Mouse (Mus musculus): ENCODE data around the gene Myo1h.

Gene Myo1h

DNA sequence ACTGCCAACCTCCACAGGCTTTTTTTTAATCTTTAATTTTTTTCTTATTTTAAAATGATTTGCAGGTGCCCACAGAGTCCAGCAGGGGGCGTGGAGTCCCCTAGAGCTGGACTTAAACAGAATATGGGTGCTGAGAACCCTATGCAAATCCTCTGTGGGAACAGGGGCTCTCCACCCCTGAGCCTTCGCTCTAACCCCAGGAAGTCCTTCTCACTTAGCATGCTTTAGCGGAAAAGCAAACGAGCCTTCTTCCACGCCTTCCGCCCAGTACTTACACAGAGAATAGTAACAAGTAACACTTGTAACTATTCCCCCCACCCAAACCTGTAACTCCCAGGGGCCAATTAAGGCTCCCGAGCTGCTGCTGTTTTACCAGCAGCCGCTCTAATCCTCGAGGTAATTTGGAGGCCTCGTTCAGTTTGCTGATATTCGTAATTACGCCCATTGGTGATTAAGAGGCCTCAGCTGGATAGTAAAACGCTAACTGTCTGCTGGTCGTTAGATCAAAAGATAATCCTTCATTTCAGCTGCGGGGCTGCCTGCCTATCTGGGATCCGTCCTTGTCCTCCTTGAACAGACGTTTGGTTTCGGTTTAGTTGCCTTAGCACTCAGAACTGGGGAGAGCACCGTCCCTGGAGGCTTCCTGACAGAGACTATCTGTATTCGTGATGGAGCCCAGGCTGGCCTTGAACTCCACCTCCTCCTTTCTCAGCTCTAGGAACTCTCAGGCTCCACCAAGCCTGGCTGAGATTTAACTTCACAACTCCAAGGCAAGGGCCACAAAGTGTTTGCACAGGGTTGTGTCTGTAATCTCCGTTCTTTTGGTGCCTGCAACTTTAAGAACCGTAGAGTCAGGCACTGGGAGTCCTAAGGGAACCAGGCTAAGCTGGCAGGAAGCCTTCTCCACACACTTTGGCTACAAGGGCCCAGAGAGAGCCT, 8.0 kb downstream of the Myo1h start:
- no peak for DNase-seq (ENCODE audit: low spot score)

DNA sequence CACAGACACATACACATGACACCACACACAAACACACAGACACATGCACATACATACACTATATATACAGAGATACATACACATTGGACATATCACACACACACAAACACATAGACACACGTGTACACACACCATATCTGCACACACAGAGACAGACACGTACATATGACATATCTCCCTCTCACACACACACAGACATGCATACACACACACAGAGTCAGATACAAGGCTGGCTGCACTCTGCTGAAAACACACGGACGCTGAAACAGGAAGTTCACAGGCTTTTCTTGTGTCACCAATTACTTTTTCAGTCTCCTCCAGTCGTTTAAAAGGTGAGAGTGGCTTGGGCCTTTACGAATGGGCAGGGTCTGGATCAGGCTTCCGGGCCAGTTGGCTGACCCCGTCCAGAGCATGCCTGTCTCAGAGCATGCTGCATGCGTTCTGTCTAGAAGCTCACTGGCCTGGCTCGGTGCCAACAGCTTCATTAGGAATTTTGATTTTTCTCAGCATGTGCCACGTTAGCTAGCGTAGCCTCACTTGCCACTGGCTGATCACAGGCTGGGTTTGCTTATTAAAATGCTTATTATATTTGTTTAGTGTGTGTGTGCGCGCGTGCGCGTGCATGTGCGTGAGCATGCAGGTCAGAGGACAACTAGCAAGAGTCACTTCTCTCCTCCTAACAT, 9.4 kb downstream of the Myo1h start:
- peak; percentile 74 for DNase-seq (ENCODE audit: low spot score)

DNA sequence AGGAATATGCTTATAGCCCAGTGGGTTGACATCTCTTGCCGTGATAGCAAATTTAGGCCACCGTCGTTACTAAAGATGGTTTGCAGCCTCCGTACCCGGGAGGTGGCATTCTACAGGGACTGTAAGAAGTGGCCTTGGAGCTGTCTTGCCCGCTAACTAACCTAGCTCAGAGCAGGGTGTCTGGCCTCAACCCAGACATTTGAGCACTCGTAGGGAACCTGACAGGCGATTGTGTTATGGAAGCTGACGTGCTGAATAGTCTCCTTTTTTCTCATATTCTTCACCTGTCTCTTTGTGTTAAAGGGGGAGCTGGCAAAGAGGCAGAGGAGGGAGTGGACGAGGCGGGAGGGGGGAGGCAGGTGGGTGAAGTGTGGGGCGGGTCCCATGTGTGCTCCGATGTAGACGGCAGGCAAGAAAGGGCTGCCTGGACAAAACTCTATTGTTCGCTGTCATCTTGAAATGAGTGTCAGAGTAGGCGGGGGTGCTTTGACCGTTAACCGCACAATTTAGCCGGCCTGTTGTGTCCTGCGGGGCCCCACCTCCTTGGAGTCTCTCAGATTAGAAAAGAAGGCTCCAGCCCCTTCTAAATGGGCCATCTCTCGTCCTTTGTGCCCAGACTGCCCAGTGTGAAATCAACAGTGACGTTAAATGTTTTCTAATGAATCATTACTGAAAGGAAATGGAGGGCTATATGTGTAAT, 10.3 kb downstream of the Myo1h start:
- DNase-seq (ENCODE audit: low spot score) = no peak

DNA sequence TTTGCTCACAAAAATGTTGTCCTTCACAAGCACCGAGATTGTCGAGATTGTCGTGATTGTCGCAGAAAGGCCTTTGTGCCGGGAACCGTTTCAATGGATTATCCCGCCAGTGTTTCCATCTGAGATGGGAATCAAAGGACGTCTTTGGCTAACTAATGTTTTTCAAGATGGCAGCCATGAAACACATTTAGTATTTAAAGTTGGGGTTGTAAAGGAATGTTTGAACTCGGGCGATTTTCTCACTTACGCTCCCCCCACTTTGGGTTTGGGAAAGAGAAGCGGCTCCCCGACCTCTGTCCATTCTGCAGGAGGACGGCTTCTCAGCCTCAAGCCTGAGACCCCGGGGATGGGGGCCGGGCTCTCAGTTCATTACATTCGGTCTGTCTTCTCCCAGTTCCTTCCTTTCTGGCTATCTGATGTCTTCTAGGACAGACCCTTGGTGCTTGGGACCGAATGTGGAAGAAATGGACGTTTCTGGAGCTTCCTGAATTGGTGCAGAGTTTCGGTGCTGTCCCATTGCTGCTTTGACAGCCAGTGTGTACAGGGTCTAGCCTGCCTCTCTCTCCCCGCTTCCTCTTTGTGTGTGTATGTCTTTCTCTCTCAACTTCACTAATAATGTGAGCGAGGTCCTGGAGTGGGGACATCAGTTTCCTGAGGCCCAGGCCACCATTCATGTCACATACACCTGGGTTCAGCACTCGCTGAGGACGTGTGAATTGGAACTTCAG, 11.1 kb downstream of the Myo1h start:
- no peak for DNase-seq (ENCODE audit: low spot score)

DNA sequence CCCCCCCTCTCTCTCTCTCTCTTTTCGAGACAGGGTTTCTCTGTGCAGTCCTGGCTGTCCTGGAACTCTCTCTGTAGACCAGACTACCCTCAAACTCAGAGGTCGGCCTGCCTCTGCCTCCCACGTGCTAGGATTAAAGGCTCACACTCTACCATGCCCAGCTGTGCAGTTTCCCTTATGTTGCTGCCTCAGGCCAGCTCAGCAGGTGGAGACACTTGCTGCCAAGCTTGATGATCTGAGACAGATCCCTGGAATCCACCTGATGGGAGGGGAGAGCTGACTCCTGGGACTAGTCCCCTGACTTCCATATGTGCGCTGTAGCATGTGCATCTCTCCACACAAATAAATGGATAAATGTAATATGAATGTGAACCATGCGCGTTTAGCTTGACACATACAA, 14.2 kb downstream of the Myo1h start:
- DNase-seq (ENCODE audit: low spot score) = no peak

DNA sequence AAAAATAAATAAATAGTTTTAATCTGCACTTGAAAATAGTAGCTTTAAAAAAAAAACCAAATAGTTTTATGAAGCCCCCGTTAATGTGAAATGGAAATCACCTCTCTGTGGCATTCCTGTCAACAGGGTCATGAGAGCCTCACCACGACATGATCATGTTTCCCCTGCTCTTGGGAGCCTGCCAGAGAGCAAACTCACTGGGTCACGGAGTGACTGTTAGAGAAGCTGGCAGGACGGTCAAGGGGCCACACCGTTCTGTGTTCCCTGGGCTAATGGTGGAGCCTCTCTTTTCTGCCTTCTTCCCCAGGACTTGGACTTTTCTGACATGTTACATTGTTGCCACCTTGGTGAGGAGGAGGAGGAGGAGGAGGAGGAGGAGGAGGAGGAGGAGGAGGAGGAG, 17.5 kb downstream of the Myo1h start:
- DNase-seq (ENCODE audit: low spot score) = no peak

DNA sequence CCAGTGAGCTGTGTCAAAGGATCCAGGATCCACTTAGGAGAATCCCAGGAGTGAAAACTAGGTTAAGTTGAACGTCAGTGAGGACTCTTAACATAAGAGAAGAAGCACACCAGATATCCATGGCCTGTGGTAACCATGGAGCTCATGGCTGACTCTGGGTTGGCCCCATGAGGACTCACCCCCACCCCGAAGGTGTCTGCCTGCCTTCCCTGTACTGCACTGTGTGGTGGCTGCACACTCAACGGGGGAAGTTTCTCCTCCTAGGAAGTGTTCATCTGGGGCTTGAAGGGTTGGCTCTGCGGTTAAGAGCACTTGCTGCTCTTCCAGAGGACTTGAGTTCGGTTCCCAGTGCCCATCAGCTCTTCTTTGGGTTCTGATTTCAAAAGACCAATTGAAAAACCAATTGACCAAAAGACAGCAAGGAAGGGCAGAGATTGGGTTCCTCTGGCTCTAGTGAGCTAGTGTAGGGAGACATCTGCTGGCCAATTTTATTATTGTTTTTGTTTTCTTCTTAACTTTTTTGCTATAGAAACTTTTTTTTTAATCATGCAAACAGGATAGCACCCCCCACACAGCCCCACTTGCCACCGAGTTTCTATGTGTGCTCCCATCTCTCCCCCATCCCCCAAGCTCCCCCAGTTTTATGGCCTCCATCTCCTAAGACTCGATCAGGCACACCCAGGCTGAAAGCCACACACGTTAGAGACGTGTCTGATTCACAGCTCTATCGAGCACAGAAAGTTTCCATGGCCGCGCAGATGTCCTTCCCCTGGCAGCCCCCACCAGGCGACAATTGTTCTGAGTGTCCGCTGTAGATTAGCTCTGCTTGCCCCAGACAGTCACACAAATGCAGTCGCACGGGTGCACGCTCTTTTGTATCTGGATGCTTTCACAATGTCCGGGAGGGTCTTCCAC, 20.1 kb downstream of the Myo1h start:
- DNase-seq (ENCODE audit: low spot score) = no peak

DNA sequence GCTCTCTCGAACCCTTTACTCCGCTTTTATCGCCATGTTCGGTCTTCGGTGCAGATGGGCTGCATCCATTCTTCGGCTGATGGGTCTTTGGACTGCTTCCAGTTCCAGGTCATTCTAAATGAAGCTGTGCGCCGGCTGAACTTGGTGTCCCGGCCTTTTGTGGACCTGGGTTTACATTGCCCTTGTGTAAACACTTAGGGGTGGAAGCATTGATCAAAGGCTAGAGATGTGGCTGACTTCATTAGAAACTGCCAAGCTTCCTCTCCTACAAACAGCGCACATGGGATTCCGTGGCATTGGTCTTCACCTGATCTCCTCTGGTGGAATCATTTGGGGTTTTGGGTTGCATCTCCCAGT, 20.7 kb downstream of the Myo1h start:
- no peak for DNase-seq (ENCODE audit: low spot score)

DNA sequence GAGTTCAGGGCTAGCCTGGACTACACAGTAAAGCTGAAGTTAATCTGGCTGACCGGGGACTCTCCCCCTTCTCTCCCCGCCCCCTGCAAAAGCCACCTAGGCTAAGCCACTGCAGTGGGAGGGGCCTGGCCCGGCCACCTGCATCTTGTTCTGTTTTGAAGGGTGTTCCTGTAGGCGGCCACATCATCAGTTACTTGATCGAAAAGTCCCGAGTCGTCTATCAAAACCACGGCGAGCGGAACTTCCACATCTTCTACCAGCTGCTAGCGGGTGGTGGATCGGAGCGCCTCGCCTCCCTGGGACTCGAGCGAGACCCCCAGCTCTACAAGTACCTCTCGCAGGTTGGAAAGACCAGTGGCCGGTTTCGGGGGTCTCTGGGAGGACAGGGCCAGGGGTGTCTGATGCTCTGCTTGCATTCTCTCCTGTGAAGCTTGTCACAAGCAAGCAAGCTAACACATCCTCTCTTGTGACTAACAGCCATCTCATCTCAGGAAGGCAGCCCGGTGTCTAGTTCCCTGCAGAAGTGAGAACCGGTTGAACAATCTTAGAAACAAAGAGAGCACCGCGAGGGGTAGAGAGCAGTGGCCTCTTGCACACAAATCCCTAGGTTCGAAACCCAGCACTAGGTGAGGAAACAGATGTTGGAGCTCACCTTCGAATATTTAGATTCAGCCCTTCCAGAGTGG, 34.3 kb downstream of the Myo1h start:
- no peak for DNase-seq (ENCODE audit: low spot score)

DNA sequence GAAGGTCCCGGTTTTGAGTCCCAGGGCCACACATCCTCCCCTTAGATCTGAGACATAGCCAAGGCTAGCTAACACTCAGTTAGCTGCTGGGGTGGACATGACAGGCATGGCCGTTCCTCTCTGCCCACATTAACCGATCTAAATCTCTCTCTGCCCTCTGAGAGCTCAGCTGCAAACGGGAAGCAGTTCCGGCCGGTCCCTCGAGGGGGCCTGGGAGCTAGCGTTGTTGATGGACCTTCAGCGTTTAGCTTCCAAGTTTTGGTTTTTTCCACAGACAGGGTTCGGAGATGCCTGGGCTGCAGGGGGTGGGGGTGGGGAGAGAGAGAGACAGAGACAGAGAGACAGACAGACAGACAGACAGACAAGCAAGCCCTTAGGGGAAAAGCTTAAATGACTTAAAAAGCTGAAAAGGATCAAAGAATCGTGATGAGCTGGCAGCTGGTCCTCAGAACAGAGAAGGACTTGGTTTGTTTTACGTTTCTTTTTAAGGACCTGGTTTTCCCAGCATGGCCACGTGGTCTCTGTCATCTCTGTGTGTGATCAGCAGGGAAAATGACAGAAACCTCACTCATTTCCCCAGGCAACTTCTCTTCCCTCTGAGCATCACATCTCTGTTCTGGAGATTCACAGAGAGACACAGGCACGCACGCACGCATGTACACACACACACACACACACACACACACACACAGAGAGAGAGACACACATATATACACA, 35.0 kb downstream of the Myo1h start:
- DNase-seq (ENCODE audit: low spot score) = peak; percentile 82

DNA sequence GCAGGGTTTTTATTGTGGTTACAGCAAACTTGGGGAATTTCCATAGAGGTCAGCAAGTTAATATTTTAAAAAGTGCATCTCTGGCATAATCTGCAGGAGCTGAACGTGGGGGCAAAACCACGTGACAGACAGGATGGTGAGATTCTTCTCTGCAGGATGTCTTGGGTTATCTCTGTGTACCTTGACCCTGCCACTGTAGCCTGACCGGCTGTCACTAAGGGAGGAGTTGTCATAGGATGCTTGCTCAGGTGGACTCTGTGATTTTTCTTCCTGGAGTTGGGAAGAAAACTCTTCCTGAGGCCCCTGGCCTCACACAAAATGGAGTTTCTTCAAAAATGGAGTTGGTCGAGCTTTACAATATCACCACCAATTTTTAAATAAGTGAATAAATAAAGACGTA, 54.0 kb downstream of the Myo1h start:
- DNase-seq (ENCODE audit: low spot score) = no peak

DNA sequence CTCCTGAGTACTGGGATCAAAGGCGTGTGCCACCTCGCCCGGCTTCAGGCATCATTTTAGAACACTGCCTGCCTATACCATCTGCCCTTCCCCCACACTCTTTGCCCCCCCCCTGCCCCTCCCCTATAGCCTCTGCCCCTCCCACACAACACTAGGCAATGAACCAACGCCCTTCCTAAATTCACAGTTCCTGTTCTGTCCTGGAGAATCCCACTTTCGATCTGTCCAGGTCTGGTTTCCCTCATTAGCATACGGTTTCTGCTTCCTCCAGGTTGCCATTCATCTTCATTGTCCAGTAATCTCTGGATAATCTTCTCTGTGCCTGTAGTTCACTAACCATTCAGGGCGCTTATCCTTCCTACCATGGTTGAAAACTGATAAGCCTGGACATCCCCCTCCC, 54.6 kb downstream of the Myo1h start:
- no peak for DNase-seq (ENCODE audit: low spot score)

DNA sequence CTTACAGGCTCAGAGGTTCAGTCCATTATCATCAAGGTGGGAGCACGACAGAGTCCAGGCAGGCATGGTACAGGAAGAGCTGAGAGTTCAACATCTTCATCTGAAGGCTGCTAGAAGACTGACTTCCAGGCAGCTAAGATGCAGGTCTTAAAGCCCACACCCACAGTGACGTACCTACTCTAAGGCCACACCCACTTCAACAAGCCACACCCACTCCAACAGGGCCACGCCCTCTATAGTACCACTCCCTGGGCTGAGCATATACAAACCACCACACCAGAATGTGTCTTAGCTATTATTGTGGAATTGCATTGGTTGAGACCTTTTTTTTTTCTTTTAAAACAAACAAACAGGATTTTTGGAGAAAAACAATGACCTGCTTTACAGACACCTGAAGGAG, 56.6 kb downstream of the Myo1h start:
- DNase-seq (ENCODE audit: low spot score) = no peak

DNA sequence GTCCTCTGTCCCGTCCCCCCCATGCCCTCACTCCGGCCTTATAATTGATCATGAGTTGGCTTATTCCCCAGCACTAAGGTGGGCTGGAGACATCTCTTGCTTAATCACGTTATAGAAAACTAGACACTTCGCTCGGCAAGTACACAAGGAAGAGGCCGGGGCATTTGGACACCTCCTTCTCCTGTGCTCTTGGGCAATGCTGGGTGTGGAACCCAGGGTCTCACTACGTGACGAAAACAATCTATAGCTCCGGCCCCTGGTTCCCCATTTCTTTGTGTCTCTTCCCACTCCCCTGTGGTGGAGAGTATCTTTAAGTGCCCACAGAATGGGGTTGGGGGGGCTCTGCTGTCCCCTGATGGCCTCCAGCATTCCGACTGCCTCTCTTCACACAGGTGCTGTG, 58.0 kb downstream of the Myo1h start:
- DNase-seq (ENCODE audit: low spot score) = no peak

DNA sequence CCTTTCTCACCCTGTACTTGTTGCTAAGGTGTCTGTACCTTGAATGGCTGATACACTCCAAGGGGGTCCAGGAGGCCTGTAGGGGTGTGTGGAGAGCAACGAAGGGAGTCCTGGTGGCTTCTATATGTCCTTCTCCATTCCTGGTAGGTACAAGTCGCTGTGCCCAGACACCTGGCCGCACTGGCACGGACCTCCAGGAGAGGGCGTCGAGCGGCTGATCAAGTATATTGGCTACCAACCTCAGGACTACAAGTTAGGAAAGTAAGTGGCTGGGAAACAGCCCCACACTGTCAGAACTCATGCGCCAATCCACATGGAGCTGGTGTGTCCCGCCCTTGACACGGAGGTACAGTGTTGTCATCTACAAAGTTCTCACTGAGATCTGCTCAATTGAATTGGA, 62.5 kb downstream of the Myo1h start:
- no peak for DNase-seq (ENCODE audit: low spot score)

DNA sequence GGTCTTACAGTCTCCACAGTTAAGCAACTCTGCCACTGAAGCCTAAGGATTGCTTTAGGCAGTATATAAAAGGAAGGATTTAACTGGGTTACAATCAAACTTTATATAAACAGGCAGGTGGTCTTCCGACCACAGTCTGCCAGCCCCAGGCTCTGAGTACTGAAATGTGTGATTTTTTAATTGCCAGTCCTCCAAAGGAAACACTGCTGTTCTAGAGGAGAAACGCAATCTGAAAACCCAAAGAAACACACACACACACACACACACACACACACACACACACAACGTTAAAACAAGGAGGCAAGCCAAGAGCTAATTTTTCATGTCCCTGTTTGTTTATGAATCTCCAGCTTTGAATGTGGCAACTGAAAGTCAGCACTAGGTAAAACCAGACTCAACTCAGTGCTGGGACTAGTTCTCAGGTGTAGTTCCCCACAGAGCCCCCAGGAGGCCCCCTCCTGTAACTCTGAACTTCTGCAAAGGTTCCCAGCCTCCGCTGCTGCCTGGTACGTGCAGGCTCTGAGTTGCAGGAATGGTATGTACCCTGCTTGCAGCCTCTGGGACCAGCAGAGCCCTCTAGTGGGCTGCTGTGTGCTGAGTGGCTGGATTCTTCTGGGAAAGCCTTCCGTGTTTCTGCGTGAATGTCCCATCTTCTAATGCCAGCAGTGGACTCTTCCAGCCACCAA, 67.4 kb downstream of the Myo1h start:
- peak; percentile 89 for DNase-seq (ENCODE audit: low spot score)

DNA sequence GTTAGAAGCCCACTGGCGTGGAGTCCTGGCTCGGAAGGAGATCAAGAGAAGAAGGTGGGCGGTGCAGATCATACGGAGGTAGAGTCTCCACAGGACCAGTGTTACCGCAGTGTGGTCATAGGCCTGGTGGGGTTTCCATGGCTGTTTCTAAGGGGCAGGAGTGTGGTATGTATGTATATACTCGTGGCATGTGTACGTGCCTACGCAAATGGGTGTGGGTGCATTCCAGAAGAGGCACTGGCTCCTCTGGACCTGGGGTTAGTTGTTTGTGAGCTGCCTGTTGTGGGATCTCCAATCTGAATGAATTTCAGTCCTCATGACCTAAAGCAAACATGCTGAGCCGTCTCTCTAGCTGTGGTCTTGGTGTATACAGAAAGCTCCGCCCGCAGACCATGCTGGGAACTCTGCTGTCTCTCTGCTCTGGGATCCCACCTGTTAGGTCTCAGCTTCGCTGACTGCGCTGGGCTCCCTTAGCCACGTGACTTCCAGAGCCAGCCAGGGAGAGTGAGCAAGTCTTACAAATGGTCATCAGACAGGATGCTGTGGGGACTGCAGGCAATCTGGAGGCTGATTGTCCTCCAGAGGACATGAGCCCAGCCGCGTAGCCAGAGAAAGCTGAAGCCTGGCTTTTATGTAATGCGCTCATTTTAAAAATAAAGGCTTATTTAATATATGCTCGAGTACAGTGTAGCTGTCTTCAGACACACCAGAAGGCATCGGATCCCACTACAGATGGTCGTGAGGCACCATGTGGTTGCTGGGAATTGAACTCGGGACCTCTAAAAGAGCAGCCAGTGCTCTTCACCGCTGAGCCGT, 68.2 kb downstream of the Myo1h start:
- no peak for DNase-seq (ENCODE audit: low spot score)

DNA sequence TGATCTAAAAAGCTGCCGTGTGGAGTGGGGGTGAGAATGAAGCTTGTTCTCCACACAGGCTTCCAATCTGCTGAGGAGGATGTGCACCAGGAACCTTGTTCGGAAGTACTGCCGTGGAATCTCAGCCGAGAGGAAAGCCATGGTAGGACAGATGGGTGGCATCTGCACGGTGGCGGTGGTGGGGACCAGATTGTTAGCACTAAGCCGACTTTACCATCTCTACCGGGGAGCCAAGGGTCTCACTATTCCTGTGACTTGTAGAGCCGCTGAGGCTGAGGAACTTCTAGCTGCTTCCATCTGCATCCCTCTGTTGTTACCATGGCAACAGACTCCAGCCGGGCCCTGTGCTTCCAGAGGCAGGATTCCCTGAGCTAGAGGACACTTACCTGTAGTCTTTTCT, 69.9 kb downstream of the Myo1h start:
- DNase-seq (ENCODE audit: low spot score) = no peak

DNA sequence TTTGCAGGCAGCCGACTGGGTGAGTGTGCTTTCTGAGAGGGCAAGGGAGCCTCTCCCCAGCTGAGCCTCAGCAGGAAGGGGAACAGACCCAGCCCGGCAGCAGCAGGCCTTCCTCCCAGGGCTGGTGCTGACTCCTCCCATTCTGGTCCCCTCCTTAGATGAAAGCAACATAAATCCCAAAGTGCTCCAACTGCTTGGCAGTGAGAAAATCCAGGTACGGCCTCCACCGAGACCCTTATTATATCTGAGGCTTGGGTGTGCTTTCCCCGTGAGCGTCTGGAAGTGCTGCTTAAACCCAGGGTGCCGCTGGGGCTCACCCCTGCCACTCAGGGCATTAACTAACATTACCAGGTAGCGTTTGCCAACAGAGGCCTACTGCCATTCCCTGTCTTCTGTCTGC, 70.6 kb downstream of the Myo1h start:
- DNase-seq (ENCODE audit: low spot score) = no peak

Measured in testis, postnatal 10 days (tissue).